Mouse (Mus musculus): Measurements from ENCODE around the gene Mark4.

Mark4 gene

DNA sequence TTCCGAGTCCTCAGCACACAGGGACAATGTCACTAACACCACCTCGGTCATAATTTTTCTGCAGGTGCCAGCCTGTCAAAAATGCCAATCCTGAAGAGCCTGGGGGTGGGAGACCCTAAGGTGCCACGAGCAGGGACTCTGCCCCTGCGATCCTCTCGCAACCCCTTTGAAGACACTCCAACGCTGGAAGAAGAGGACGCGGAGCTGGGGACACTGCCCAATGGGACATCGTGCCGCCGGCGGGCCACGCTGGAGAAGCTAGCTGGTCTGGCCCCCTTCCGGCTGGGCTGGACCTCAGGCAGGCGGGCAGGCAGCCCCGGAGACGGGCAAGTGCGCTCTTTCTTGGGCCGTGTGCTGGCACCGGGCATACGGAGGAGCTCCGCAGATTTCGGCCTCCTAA, 10.8 kb upstream of the Mark4 start:
- DNase-seq = no peak

- no peak for DNase-seq
These were observed 9.7 kb upstream of the Mark4 start for GRCm38 (mm10) chr7:19468279-19468678.

DNA sequence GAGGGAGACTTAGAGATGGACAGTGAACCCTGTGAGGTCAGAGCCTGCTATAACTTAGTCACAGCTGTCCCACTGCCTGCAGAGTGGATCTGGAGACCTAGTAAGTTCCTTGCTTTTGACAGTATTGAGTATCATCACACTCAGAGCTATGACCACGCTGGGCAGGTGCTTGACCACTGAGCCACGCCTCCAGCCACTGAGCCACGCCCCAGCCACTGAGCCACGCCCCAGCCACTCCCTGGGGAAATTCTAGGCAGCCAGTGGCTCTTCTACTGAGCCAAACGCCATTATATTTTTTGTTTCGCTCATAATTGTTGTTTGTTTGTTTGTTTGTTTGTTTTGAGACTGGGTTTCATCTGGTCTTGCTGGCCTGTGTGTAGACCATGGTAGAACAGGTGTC, 9.0 kb upstream of the Mark4 start:
- DNase-seq = no peak

GRCm38 (mm10) chr7:19466602-19467145, 8.1 kb upstream of the Mark4 start:
- no peak for DNase-seq

- DNase-seq = no peak
These were observed 6.0 kb upstream of the Mark4 start for GRCm38 (mm10) chr7:19464367-19465307.

- DNase-seq = no peak
These were observed 4.3 kb upstream of the Mark4 start, which contains the start of gene Exoc3l2 for GRCm38 (mm10) chr7:19462884-19463381. Gene Exoc3l2, plus strand, starts transcription at chr7:19463331.

- DNase-seq = no peak
These were observed 3.8 kb upstream of the Mark4 start for GRCm38 (mm10) chr7:19462443-19462842.

DNA sequence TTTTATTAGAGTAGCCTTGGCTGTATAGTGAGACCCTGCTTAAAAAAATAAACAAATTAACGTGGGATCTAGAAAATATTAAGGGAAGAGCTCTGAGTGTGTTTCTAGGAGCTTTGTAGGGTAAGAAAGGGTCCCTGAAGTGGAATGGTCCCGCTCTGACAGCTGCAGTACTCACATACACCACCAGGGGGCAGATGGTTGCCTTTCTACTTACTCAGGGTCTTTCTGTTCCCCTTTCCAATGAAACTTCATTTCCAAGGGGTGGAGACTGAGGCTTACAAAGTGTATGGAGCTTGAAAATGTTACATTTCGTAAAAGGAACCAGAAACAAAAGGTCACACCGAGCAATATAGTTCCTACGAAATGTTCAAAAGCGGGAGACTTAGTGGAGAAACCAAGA, 2.9 kb upstream of the Mark4 start:
- DNase-seq = peak; percentile 69 to 73

DNA sequence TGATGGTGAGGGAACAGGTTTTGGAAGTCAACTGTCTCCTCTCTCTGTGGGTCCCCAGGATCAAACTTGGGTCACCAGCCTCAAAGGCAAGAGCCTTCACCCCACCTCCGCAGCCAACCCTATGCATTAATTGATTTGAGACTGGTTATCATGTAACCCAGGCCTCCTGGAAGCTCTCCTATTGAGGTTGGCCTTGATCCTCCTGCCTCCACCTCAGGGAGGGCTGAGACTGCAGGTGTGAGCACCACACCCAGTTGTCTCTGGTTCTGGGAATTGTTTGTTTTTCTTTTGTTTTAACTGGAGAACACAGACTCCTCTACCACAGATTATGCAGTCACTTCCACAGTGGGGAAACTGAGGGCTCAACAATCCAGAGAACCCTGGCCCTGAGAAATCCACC, 1.9 kb upstream of the Mark4 start:
- DNase-seq = no peak

DNA sequence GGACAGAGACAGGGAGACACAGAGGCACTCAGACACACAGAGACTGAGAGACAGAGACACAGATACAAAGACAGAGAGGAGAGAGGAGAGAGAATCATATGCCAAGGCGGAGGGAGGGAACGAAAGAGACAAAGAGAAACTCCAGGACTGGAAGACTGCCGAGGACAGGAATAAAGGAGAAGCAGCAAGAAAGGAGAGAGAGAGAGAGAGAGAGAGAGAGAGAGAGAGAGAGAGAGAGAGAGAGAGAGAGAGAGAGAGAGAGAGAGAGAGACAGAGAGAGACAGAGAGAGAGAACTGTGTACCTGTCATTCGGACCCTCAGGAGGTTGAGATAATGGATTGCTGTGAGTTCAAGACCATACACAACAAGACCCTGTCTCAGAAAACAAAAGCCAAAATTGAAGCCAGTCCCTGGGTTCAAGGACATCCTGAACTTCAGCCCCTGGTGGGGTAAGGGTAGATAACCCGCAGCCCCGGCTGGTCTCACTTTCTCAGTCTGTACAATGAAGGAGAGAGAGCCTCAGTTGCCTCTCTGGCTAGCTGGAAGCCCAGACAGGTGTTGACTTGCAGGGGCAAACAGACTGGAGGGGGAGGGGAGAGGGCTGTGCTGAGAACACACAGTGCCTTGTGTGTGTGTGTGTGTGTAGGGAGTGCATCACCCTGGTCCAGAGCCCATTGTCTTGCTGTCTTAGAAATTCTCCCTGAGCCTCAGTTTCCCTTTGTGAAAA, 686 bp upstream of the Mark4 start:
- DNase-seq = no peak

GRCm38 (mm10) chr7:19458072-19458486, 542 bp downstream of the Mark4 start:
- DNase-seq = peak; percentile 39 to 64

GRCm38 (mm10) chr7:19457414-19458071, 1.1 kb downstream of the Mark4 start:
- no peak for DNase-seq

GRCm38 (mm10) chr7:19456628-19457027, 2.0 kb downstream of the Mark4 start:
- DNase-seq = no peak

- DNase-seq = no peak
These were observed 2.7 kb downstream of the Mark4 start for GRCm38 (mm10) chr7:19455819-19456495.

DNA sequence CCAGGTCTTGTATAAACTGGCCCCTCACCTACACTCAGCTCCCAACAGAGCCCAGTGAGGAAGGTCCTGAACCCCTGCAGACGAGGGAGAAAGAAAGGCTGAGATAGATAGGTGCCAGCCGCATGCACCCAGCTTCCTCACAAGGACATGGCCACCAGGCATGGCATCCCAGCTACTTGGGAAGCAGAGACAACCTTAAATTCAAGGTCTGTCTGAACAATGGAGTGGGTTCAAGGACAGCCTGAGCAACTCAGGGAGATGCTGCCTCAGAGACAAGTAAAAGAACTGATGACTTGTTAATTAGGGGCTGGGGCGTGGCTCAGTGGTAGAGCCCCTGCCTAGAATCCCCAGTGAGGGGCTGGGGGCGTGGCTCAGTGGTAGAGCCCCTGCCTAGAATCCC, 3.4 kb downstream of the Mark4 start:
- DNase-seq = no peak

DNA sequence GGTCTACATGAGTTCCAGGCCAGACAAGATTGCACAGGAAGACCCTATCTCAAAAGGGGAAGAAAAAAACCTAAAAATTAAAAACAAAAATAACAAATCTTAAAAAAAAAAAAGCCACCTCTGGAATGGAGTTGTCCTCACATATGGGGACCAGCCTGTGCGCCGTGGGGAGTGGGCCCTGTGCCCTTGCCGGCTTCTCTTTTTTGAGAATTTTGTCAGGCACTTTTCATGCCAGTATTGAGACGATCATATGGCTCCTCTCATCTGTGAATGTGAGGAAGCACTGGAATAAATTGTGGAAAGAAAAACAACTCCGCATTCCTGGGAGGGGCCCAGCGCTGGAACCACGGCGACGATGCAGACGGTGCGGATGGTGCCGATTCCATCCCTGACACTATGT, 9.5 kb downstream of the Mark4 start:
- DNase-seq = no peak

DNA sequence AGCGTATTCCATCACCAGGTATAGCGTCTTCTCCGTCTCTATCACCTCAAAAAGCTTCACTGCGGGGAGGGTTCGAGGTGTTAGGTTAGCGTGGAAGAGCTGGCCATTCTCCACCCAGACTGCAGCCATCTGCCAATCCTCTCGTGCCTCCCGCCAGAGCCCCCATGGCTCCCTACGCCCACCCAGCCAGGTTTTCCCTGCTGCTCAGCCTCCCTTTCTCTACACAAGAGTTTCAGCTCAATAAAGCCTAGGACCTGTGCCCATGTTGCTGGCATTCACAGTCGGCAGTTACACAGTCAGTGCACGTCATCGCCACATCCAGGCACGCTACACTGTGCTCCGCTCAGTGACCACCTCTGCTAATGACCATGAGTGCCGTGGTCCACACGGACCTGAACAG, 10.9 kb downstream of the Mark4 start:
- DNase-seq = no peak

DNA sequence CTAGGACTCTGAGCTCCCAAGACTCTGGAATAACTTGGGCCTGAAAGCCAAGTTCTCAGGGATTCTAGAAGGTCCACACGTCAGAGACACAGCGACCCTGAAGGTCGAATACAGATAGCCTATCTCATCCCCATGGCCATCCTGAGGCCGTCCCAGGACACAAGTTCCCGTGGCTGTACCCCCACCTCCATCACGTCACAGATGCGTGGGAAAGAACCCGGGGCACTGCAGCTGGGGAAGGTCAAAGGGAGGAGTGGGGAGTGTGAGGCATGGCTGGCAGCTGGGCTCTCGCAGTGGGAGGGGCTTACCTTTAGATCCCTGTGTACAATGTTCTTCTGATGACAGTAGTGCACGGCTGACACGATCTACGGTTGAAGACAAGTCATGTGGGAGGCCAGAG, 13.8 kb downstream of the Mark4 start:
- no peak for DNase-seq

GRCm38 (mm10) chr7:19443344-19443743, 15.3 kb downstream of the Mark4 start:
- DNase-seq = peak; percentile 71 to 79

DNA sequence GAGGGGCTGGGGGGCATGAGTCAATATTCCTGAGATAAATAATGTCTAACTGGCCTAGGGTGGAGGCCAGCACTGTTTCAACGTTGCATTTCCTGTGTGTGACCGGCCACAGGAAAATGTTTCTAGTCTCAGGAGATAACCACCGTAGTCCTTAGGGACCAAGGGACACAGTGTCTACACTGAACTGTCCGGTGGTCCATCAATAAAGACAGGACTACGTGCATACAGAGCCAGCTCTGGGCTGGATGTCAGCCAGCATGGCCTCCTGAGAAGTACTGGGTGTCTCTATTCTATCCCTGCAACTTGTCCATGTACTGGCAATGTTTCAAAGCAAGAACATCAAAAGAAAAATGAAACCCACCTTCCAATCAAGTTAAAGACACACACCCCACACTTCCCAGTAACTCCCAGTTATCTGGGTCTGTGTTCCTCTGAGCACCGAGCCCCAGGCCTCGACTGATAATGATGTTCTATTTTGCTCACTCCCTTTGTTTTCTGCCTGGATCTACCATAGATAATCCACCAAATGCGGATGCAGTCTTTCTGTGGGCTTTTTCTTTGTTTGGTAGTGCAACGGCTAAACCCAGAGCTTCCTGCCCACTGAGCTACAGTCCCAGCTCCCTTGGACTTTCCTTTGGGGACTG, 17.1 kb downstream of the Mark4 start:
- peak; percentile 52 to 73 for DNase-seq

- DNase-seq = no peak
These were observed 21.6 kb downstream of the Mark4 start for GRCm38 (mm10) chr7:19437048-19437447.

- no peak for DNase-seq
These were observed 22.3 kb downstream of the Mark4 start for GRCm38 (mm10) chr7:19436276-19436675.
